Mouse (Mus musculus): ENCODE data around the gene Acd. TPM values are rescaled to one million over a fixed set of nuclear protein-coding genes. Genes with fewer than 3 reads are reported as not detected.

Gene Acd
- polyA plus RNA-seq (2012; rRNA removed; ENCODE audit: low replicate concordance) = 55.9 TPM in 2 replicates

DNA sequence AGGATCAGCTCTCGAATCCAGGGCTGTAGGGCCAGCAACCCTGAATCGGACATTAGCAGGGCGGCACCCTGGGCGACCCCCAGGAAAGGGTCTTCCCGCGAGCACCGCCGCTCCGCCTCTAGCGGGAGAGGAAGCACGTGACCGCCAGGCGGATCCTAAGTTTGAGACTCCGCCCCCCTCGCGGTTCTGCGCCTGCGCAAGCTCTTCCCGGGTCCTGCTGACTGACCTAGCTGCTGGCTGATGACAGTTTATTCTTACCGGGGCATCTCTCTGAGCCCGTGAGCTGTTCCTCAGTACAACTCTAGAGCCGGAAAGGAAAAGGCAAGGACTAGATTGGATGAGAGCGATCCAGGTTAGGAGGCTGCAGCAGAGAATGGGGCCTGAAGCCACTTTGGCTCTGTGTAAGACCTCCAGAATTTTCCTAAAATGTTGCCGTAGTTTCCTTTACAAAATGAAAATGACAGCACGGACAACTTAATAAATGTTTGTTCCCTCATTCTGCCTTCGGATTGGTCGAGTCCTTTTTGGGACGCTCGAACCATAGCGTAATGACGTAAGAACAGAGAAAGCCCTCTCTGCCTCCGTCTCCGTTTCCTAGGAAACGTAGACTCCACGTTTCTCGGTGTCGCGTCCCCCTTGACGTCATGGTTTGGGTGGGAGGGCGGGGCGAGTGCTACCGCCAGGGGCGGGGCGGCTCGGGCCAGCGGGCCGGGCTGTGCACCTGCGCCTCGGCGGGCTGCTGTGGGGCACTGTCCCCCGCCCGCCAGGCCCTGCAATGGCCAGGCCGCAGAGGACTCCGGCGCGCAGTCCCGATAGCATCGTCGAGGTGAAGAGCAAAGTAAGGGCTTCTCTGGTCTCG, at the start of gene Acd, which contains the start of gene Pard6a:
Gene Acd (minus strand): TSS at position 137 of the 859 bp plus-strand sequence.
Gene Pard6a (plus strand): TSS at position 183 of the 859 bp plus-strand sequence.

DNA sequence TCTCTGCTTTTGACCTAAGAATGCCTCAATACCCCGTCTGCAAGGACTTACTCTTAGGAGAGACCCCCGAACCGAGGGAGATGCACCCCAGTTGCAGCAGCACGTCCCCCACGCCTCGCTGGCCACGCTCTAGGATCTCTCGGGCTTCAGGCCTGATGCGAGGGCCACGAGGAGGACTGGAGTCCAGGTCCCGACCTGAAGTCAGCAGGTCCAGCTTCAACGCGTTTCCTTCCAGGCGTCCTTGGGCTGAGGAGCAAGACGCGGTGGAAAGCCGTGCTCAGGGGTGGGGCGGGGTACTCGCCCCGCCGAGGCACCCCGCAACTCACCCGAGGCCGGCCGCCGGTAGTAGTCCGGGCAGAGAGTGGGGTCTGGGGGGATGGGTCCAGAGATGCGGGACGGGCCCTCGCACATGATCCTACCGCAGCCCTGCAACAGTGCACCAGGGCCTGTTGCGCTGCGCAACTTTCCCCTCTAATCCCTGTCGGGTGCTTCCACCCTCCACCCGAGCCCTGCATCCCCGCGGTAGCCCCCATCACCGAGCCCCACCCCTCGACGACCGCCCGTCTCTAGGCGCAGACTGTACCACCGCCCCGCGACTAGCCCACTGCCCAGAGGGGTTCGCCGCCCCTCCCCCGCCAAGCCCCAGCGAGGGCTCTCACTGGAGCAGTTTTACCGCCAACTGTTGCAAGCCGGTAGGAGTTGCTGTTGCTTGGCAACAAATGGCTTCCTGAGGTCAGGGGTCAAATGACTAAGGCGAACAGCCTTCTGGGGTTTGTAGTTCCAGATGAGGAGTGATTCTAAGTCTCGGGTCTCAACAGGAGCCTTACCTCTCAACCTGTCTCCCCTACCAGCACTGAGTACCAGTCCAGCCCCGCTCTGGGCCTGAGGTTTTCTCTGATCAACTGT, 6.8 kb upstream of the Acd start, which contains the start of the genes 4933405L10Rik and Enkd1:
Gene 4933405L10Rik (plus strand): TSS at position 158 of the 906 bp plus-strand sequence.
Gene Enkd1 (minus strand): TSS at position 713 of the 906 bp plus-strand sequence.

DNA sequence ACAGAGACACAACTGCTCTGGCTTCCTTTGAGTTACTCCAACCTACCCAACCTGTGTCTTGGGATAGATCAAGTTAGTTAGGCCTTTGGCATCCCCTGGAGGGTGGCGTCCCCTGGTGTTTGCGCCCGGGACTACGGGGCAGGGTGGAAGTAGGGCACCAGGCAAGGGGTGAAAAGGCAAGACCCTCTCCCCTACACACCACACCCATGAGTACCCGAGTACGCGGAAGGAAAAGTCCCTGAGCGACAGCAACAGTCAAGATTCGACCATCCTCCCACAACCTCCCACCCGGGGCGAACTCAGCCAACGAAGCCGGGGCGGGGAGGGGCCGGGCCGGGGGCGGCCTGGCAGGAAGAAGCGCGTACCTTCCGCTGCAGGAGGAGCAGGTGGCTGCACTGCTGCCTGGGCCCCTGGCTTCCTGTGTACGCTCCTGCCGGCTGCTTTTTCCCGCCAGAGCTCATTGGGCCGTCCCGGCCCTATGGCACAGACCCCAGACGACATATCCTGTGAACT, 15.1 kb downstream of the Acd start, which contains the start of gene Carmil2:
Gene Carmil2 (plus strand): TSS at position 479 of the 513 bp plus-strand sequence.

Other genes starting within 250 kb of the Acd start
- 150 and 216 TPM in 2 replicates for gene Tppp3, start 229.6 kb downstream of the Acd start, polyA plus RNA-seq (2012; rRNA removed; ENCODE audit: low replicate concordance)
- gene Zdhhc1, start 204.2 kb downstream of the Acd start, polyA plus RNA-seq (2012; rRNA removed; ENCODE audit: low replicate concordance) = 57.4 and 64.6 TPM in 2 replicates
- gene Hsd11b2, start 182.3 kb downstream of the Acd start, polyA plus RNA-seq (2012; rRNA removed; ENCODE audit: low replicate concordance) = 0.89 and 1.1 TPM in 2 replicates
- 97.3 and 171 TPM in 2 replicates for gene Atp6v0d1, start 135.1 kb downstream of the Acd start, polyA plus RNA-seq (2012; rRNA removed; ENCODE audit: low replicate concordance)
- gene Ripor1, start 95.8 kb downstream of the Acd start, polyA plus RNA-seq (2012; rRNA removed; ENCODE audit: low replicate concordance) = 27.0 and 36.9 TPM in 2 replicates
- gene Ctcf, start 64.5 kb downstream of the Acd start, polyA plus RNA-seq (2012; rRNA removed; ENCODE audit: low replicate concordance) = 11.3 and 19.0 TPM in 2 replicates
- gene Agrp, start 63.7 kb downstream of the Acd start, polyA plus RNA-seq (2012; rRNA removed; ENCODE audit: low replicate concordance) = 0.39 TPM in 1 of 2 replicates, not detected in the other
- gene Carmil2, start 14.8 kb downstream of the Acd start, polyA plus RNA-seq (2012; rRNA removed; ENCODE audit: low replicate concordance) = 13.1 and 40.2 TPM in 2 replicates
- 19.0 and 20.4 TPM in 2 replicates for gene Pard6a, start within 50 bp of the Acd start, polyA plus RNA-seq (2012; rRNA removed; ENCODE audit: low replicate concordance)
- gene 4933405L10Rik, start 6.6 kb upstream of the Acd start, polyA plus RNA-seq (2012; rRNA removed; ENCODE audit: low replicate concordance) = 0.12 TPM in 1 of 2 replicates, not detected in the other
- 5.1 and 10.4 TPM in 2 replicates for gene Enkd1, start 7.1 kb upstream of the Acd start, polyA plus RNA-seq (2012; rRNA removed; ENCODE audit: low replicate concordance)
- 7.4 and 11.3 TPM in 2 replicates for gene Gfod2, start 57.6 kb upstream of the Acd start, polyA plus RNA-seq (2012; rRNA removed; ENCODE audit: low replicate concordance)
- gene Ranbp10, start 126.2 kb upstream of the Acd start, polyA plus RNA-seq (2012; rRNA removed; ENCODE audit: low replicate concordance) = 30.2 and 35.5 TPM in 2 replicates
- not detected in 2 replicates for gene Tsnaxip1, start 126.6 kb upstream of the Acd start, polyA plus RNA-seq (2012; rRNA removed; ENCODE audit: low replicate concordance)
- 13.7 and 18.8 TPM in 2 replicates for gene Cenpt, start 152.2 kb upstream of the Acd start, polyA plus RNA-seq (2012; rRNA removed; ENCODE audit: low replicate concordance)
- gene Thap11, start 154.0 kb upstream of the Acd start, polyA plus RNA-seq (2012; rRNA removed; ENCODE audit: low replicate concordance) = 47.9 and 76.8 TPM in 2 replicates
- 16.7 and 34.9 TPM in 2 replicates for gene Nutf2, start 159.5 kb upstream of the Acd start, polyA plus RNA-seq (2012; rRNA removed; ENCODE audit: low replicate concordance)
- gene Edc4, start 179.8 kb upstream of the Acd start, polyA plus RNA-seq (2012; rRNA removed; ENCODE audit: low replicate concordance) = 75.2 and 91.4 TPM in 2 replicates
- 2.1 and 5.6 TPM in 2 replicates for gene Nrn1l, start 192.5 kb upstream of the Acd start, polyA plus RNA-seq (2012; rRNA removed; ENCODE audit: low replicate concordance)
- gene Pskh1, start 199.3 kb upstream of the Acd start, polyA plus RNA-seq (2012; rRNA removed; ENCODE audit: low replicate concordance) = 44.9 and 68.5 TPM in 2 replicates
- gene Ctrl, start 232.8 kb upstream of the Acd start, polyA plus RNA-seq (2012; rRNA removed; ENCODE audit: low replicate concordance) = 3.0 and 3.2 TPM in 2 replicates
- 155 and 284 TPM in 2 replicates for gene Psmb10, start 237.3 kb upstream of the Acd start, polyA plus RNA-seq (2012; rRNA removed; ENCODE audit: low replicate concordance)
- gene Lcat, start 242.3 kb upstream of the Acd start, polyA plus RNA-seq (2012; rRNA removed; ENCODE audit: low replicate concordance) = 4.1 and 5.4 TPM in 2 replicates